Mouse (Mus musculus): Measurements from ENCODE around the gene Cant1.

Cant1 gene

GRCm38 (mm10) chr11:118418442-118418833, 448 bp downstream of the Cant1 start:
- CTCF ChIA-PET, result interaction anchor here in 2 of 4 experiments (0.6 to 2.5 kb wide), 12 partner anchors 8 to 322 kb away, joined by 3 to 11 read pairs (median 5); no protein-coding TSS in a partner anchor
- POLR2A ChIA-PET, result interaction anchor here in 3 of 4 experiments (0.6 to 2.3 kb wide), 21 partner anchors 10 to 442 kb away, joined by 3 to 18 read pairs (median 4); partner anchors contain the start of genes Usp36 (in 3 of the 3), C1qtnf1 (in 1 of the 3), Engase (in 1 of the 3) and Lgals3bp (in 1 of the 3)

GRCm38 (mm10) chr11:118417496-118417895, 1.4 kb downstream of the Cant1 start:
- POLR2A ChIA-PET, result interaction anchor here in 1 of 4 experiments (1.0 to 2.3 kb wide), 4 partner anchors 9 to 26 kb away, joined by 3 to 12 read pairs (median 5); no protein-coding TSS in a partner anchor
- CTCF ChIA-PET, result interaction anchor here in 2 of 4 experiments (1.0 to 1.4 kb wide), 2 partner anchors 9 to 10 kb away, joined by 3 read pairs; no protein-coding TSS in a partner anchor

- CTCF ChIA-PET, result no interaction called here
- POLR2A ChIA-PET, result interaction anchor here in 2 of 4 experiments (0.6 to 1.2 kb wide), 3 partner anchors 9 to 58 kb away, joined by 3 to 4 read pairs (median 3); no protein-coding TSS in a partner anchor
Measured at GRCm38 (mm10) chr11:118416046-118416445, 2.8 kb downstream of the Cant1 start.

GRCm38 (mm10) chr11:118415630-118416029, 3.3 kb downstream of the Cant1 start:
- CTCF ChIA-PET, result no interaction called here
- POLR2A ChIA-PET, result interaction anchor here in 2 of 4 experiments (0.6 to 0.7 kb wide), 2 partner anchors 8 kb away, joined by 3 to 4 read pairs; no protein-coding TSS in a partner anchor

GRCm38 (mm10) chr11:118414270-118414669, 4.6 kb downstream of the Cant1 start:
- CTCF ChIA-PET, result interaction anchor here in 2 of 4 experiments (0.6 to 3.6 kb wide), 3 partner anchors 8 to 26 kb away, joined by 3 to 20 read pairs (median 4); no protein-coding TSS in a partner anchor
- POLR2A ChIA-PET, result interaction anchor here in 2 of 4 experiments (0.8 to 1.0 kb wide), 2 partner anchors 15 to 21 kb away, joined by 3 to 4 read pairs; no protein-coding TSS in a partner anchor

- ChIA-PET CTCF (interaction anchor here in 3 of 4 experiments (0.7 to 3.6 kb wide), 3 partner anchors 10 to 11 kb away, joined by 3 to 20 read pairs (median 3); no protein-coding TSS in a partner anchor), POLR2A (interaction anchor here in 1 of 4 experiments (1.0 kb wide), 1 partner anchor 20 kb away, joined by 3 read pairs; no protein-coding TSS in a partner anchor)
Measured at GRCm38 (mm10) chr11:118413055-118413454, 5.8 kb downstream of the Cant1 start.

- POLR2A ChIA-PET, result no interaction called here
- CTCF ChIA-PET, result interaction anchor here (0.5 to 3.6 kb wide), 4 partner anchors 10 to 435 kb away, joined by 3 to 20 read pairs (median 4); no protein-coding TSS in a partner anchor
Measured at GRCm38 (mm10) chr11:118412601-118413000, 6.3 kb downstream of the Cant1 start.

- ChIA-PET POLR2A (interaction anchor here in 2 of 4 experiments (0.5 to 1.3 kb wide), 3 partner anchors 18 to 639 kb away, joined by 3 to 7 read pairs (median 3); no protein-coding TSS in a partner anchor), CTCF (interaction anchor here in 3 of 4 experiments (0.7 to 3.6 kb wide), 5 partner anchors 8 to 318 kb away, joined by 4 to 20 read pairs (median 6); partner anchors contain the start of gene Cant1 (in 1 of the 3))
Measured at GRCm38 (mm10) chr11:118411271-118411670, 7.6 kb downstream of the Cant1 start.

- CTCF ChIA-PET, result interaction anchor here in 2 of 4 experiments (0.7 to 3.9 kb wide), 4 partner anchors 9 to 319 kb away, joined by 4 to 22 read pairs (median 8); partner anchors contain the start of gene Cant1 (in 1 of the 2)
Measured at GRCm38 (mm10) chr11:118410479-118410878, 8.4 kb downstream of the Cant1 start.

GRCm38 (mm10) chr11:118410073-118410444, 8.8 kb downstream of the Cant1 start:
- ChIA-PET POLR2A (interaction anchor here in 2 of 4 experiments (0.8 to 1.3 kb wide), 3 partner anchors 13 to 561 kb away, joined by 3 to 4 read pairs (median 3); no protein-coding TSS in a partner anchor), CTCF (interaction anchor here in 2 of 4 experiments (1.9 to 3.9 kb wide), 3 partner anchors 9 to 13 kb away, joined by 6 to 22 read pairs (median 10); partner anchors contain the start of gene Cant1 (in 1 of the 2))

More at GRCm38 (mm10) chr11:118410479-118410878, 8.4 kb downstream of the Cant1 start:
- POLR2A ChIA-PET, result interaction anchor here in 3 of 4 experiments (0.7 to 1.3 kb wide), 4 partner anchors 13 to 561 kb away, joined by 3 to 7 read pairs (median 4); no protein-coding TSS in a partner anchor

- ChIA-PET POLR2A (interaction anchor here in 3 of 4 experiments (0.6 to 3.0 kb wide), 10 partner anchors 8 to 560 kb away, joined by 3 to 18 read pairs (median 3); partner anchors contain the start of genes Cant1 (in 1 of the 3) and Usp36 (in 1 of the 3)), CTCF (interaction anchor here (0.6 to 3.9 kb wide), 6 partner anchors 10 to 122 kb away, joined by 5 to 22 read pairs (median 8); partner anchors contain the start of gene Cant1 (in 1 of the 4))
Measured at GRCm38 (mm10) chr11:118409106-118410072, 9.5 kb downstream of the Cant1 start.

- ChIA-PET POLR2A (interaction anchor here in 2 of 4 experiments (0.6 to 3.0 kb wide), 7 partner anchors 9 to 463 kb away, joined by 3 to 18 read pairs (median 5); partner anchors contain the start of genes Cant1 (in 1 of the 2) and Usp36 (in 1 of the 2)), CTCF (interaction anchor here in 3 of 4 experiments (0.5 to 3.9 kb wide), 17 partner anchors 9 to 1369 kb away, joined by 3 to 22 read pairs (median 4); partner anchors contain the start of gene Cant1 (in 1 of the 3))
Measured at GRCm38 (mm10) chr11:118408051-118408740, 10.7 kb downstream of the Cant1 start.

GRCm38 (mm10) chr11:118407318-118407910, 11.5 kb downstream of the Cant1 start:
- ChIA-PET POLR2A (interaction anchor here in 2 of 4 experiments (0.6 to 3.0 kb wide), 10 partner anchors 9 to 640 kb away, joined by 3 to 18 read pairs (median 4); partner anchors contain the start of genes Cant1 (in 1 of the 2) and Usp36 (in 1 of the 2)), CTCF (interaction anchor here (0.5 to 3.9 kb wide), 42 partner anchors 9 to 1756 kb away, joined by 3 to 22 read pairs (median 4); partner anchors contain the start of gene Cant1 (in 1 of the 4))

GRCm38 (mm10) chr11:118406521-118406920, 12.4 kb downstream of the Cant1 start:
- ChIA-PET CTCF (interaction anchor here in 2 of 4 experiments (0.7 to 3.9 kb wide), 7 partner anchors 11 to 102 kb away, joined by 3 to 22 read pairs (median 3); no protein-coding TSS in a partner anchor), POLR2A (interaction anchor here in 1 of 4 experiments (1.4 kb wide), 1 partner anchor 11 kb away, joined by 4 read pairs; no protein-coding TSS in a partner anchor)

- POLR2A ChIA-PET, result interaction anchor here in 2 of 4 experiments (0.9 to 1.4 kb wide), 2 partner anchors 12 to 14 kb away, joined by 3 to 4 read pairs; partner anchors contain the start of gene Cant1 (in 1 of the 2)
- CTCF ChIA-PET, result interaction anchor here in 1 of 4 experiments (0.6 to 0.9 kb wide), 2 partner anchors 9 to 18 kb away, joined by 3 to 4 read pairs; no protein-coding TSS in a partner anchor
Measured at GRCm38 (mm10) chr11:118405311-118405710, 13.6 kb downstream of the Cant1 start.
